Mouse (Mus musculus): ENCODE results near the gene Tmem178b. TPM values are rescaled to one million over a fixed set of nuclear protein-coding genes. Genes with fewer than 3 reads are reported as not detected.

Gene Tmem178b
- polyA plus RNA-seq, 1 experiment: 0.11 TPM

GRCm38 (mm10) chr6:40161381-40161780 lies 288.3 kb downstream of the Tmem178b start:
- DNase-seq (ENCODE audit: low read depth in 1 of 2, low spot score in 2 of 2): no peak
- no peaks in the 10 kb centered on the region for H3K27me3 ChIP-seq (ENCODE audit: control insufficient read depth, insufficient read depth, low read length)
- no peak for TF ChIP-seq CTCF (IDR thresholded peaks at IDR 0.05; ENCODE audit: extremely low read depth, insufficient read depth, insufficient read length, insufficient replicate concordance)
- TF ChIP-seq POLR2A (IDR thresholded peaks at IDR 0.05; ENCODE audit: low read depth, low read length): no peak
- H3K4me3 ChIP-seq (ENCODE audit: extremely low read depth, insufficient read depth, insufficient read length): no peak overlapping the region
- H3K27ac ChIP-seq (ENCODE audit: insufficient read depth, low read length): no peak overlapping the region
- H3K36me3 ChIP-seq (ENCODE audit: control insufficient read depth, insufficient read depth, low read length): no peaks in the 10 kb centered on the region
- H3K4me1 ChIP-seq (ENCODE audit: control insufficient read depth, insufficient read depth, insufficient read length): no peaks in the 10 kb centered on the region
- WGBS: 22% methylated on average over 5 of the region's 5 CpGs

GRCm38 (mm10) chr6:40173559-40173958 lies 300.5 kb downstream of the Tmem178b start:
- Histone ChIP-seq H3K4me3 (ENCODE audit: extremely low read depth, insufficient read depth, insufficient read length) (no peak overlapping the region), H3K4me1 (ENCODE audit: control insufficient read depth, insufficient read depth, insufficient read length) (no peaks in the 10 kb centered on the region), H3K36me3 (ENCODE audit: control insufficient read depth, insufficient read depth, low read length) (no peaks in the 10 kb centered on the region), H3K27me3 (ENCODE audit: control insufficient read depth, insufficient read depth, low read length) (no peaks in the 10 kb centered on the region), H3K27ac (ENCODE audit: insufficient read depth, low read length) (no peak overlapping the region)
- DNase-seq (ENCODE audit: low read depth in 1 of 2, low spot score in 2 of 2): no peak
- WGBS: 81% methylated on average over 6 of the region's 6 CpGs
- no peak for TF ChIP-seq POLR2A (IDR thresholded peaks at IDR 0.05; ENCODE audit: low read depth, low read length)
- no peak for TF ChIP-seq CTCF (IDR thresholded peaks at IDR 0.05; ENCODE audit: extremely low read depth, insufficient read depth, insufficient read length, insufficient replicate concordance)

GRCm38 (mm10) chr6:40177870-40178269 lies 304.8 kb downstream of the Tmem178b start:
- WGBS: 52% methylated on average over 4 of the region's 4 CpGs
- H3K4me3 ChIP-seq (ENCODE audit: extremely low read depth, insufficient read depth, insufficient read length): no peak overlapping the region
- H3K27me3 ChIP-seq (ENCODE audit: control insufficient read depth, insufficient read depth, low read length): no peaks in the 10 kb centered on the region
- no peak for TF ChIP-seq POLR2A (IDR thresholded peaks at IDR 0.05; ENCODE audit: low read depth, low read length)
- H3K27ac ChIP-seq (ENCODE audit: insufficient read depth, low read length): no peak overlapping the region
- no peaks in the 10 kb centered on the region for H3K36me3 ChIP-seq (ENCODE audit: control insufficient read depth, insufficient read depth, low read length)
- no peaks in the 10 kb centered on the region for H3K4me1 ChIP-seq (ENCODE audit: control insufficient read depth, insufficient read depth, insufficient read length)
- DNase-seq (ENCODE audit: low read depth in 1 of 2, low spot score in 2 of 2): no peak

GRCm38 (mm10) chr6:40180551-40180950 lies 307.5 kb downstream of the Tmem178b start:
- Histone ChIP-seq H3K36me3 (ENCODE audit: control insufficient read depth, insufficient read depth, low read length) (no peaks in the 10 kb centered on the region), H3K27ac (ENCODE audit: insufficient read depth, low read length) (no peak overlapping the region), H3K4me3 (ENCODE audit: extremely low read depth, insufficient read depth, insufficient read length) (no peak overlapping the region), H3K27me3 (ENCODE audit: control insufficient read depth, insufficient read depth, low read length) (no peaks in the 10 kb centered on the region), H3K4me1 (ENCODE audit: control insufficient read depth, insufficient read depth, insufficient read length) (no peaks in the 10 kb centered on the region)
- WGBS: 85% methylated on average over 4 of the region's 4 CpGs
- TF ChIP-seq CTCF (IDR thresholded peaks at IDR 0.05; ENCODE audit: extremely low read depth, insufficient read depth, insufficient read length, insufficient replicate concordance) (no peak), POLR2A (IDR thresholded peaks at IDR 0.05; ENCODE audit: low read depth, low read length) (no peak)
- DNase-seq (ENCODE audit: low read depth in 1 of 2, low spot score in 2 of 2): no peak

GRCm38 (mm10) chr6:40200661-40201060 lies 327.6 kb downstream of the Tmem178b start:
- Histone ChIP-seq H3K36me3 (ENCODE audit: control insufficient read depth, insufficient read depth, low read length) (no peaks in the 10 kb centered on the region), H3K27ac (ENCODE audit: insufficient read depth, low read length) (no peak overlapping the region), H3K4me1 (ENCODE audit: control insufficient read depth, insufficient read depth, insufficient read length) (no peaks in the 10 kb centered on the region), H3K4me3 (ENCODE audit: extremely low read depth, insufficient read depth, insufficient read length) (no peak overlapping the region), H3K27me3 (ENCODE audit: control insufficient read depth, insufficient read depth, low read length) (no peaks in the 10 kb centered on the region)
- 73% methylated on average over 3 of the region's 3 CpGs for WGBS
- TF ChIP-seq POLR2A (IDR thresholded peaks at IDR 0.05; ENCODE audit: low read depth, low read length): no peak
- TF ChIP-seq CTCF (IDR thresholded peaks at IDR 0.05; ENCODE audit: extremely low read depth, insufficient read depth, insufficient read length, insufficient replicate concordance): no peak
- no peak for DNase-seq (ENCODE audit: low read depth in 1 of 2, low spot score in 2 of 2)

GRCm38 (mm10) chr6:40202602-40203001 lies 329.5 kb downstream of the Tmem178b start:
- Histone ChIP-seq H3K27me3 (ENCODE audit: control insufficient read depth, insufficient read depth, low read length) (no peaks in the 10 kb centered on the region), H3K36me3 (ENCODE audit: control insufficient read depth, insufficient read depth, low read length) (no peaks in the 10 kb centered on the region), H3K4me3 (ENCODE audit: extremely low read depth, insufficient read depth, insufficient read length) (no peak overlapping the region), H3K27ac (ENCODE audit: insufficient read depth, low read length) (no peak overlapping the region), H3K4me1 (ENCODE audit: control insufficient read depth, insufficient read depth, insufficient read length) (no peaks in the 10 kb centered on the region)
- DNase-seq (ENCODE audit: low read depth in 1 of 2, low spot score in 2 of 2): no peak
- 44% methylated on average over 2 of the region's 2 CpGs for WGBS
- TF ChIP-seq CTCF (IDR thresholded peaks at IDR 0.05; ENCODE audit: extremely low read depth, insufficient read depth, insufficient read length, insufficient replicate concordance) (no peak), POLR2A (IDR thresholded peaks at IDR 0.05; ENCODE audit: low read depth, low read length) (no peak)

GRCm38 (mm10) chr6:40205380-40205779 lies 332.3 kb downstream of the Tmem178b start:
- Histone ChIP-seq H3K4me1 (ENCODE audit: control insufficient read depth, insufficient read depth, insufficient read length) (no peaks in the 10 kb centered on the region), H3K36me3 (ENCODE audit: control insufficient read depth, insufficient read depth, low read length) (no peaks in the 10 kb centered on the region), H3K27me3 (ENCODE audit: control insufficient read depth, insufficient read depth, low read length) (no peaks in the 10 kb centered on the region), H3K27ac (ENCODE audit: insufficient read depth, low read length) (no peak overlapping the region), H3K4me3 (ENCODE audit: extremely low read depth, insufficient read depth, insufficient read length) (no peak overlapping the region)
- TF ChIP-seq CTCF (IDR thresholded peaks at IDR 0.05; ENCODE audit: extremely low read depth, insufficient read depth, insufficient read length, insufficient replicate concordance) (no peak), POLR2A (IDR thresholded peaks at IDR 0.05; ENCODE audit: low read depth, low read length) (no peak)
- no peak for DNase-seq (ENCODE audit: low read depth in 1 of 2, low spot score in 2 of 2)
- WGBS: 78% methylated on average over 2 of the region's 2 CpGs
